Mouse (Mus musculus): ENCODE measurements at regions not wholly inside any gene's neighbourhood (a gene's known extent, or its start where the extent isn't known, plus 50 kb on each side); places are given as distances from the start of the nearest gene placed in this dataset.

GRCm38 (mm10) chr10:25788660-25789059 is 252.6 kb upstream of the Smlr1 start:
- TF ChIP-seq CTCF (IDR thresholded peaks at IDR 0.05) (no peak), POLR2A (IDR thresholded peaks at IDR 0.05; ENCODE audit: insufficient read depth, low read depth, low read length) (no peak), EP300 (IDR thresholded peaks at IDR 0.05; ENCODE audit: insufficient read depth, low read depth, low read length) (no peak)
